Mouse (Mus musculus) midbrain, embryonic 16.5 days (tissue): ENCODE measurements at regions not wholly inside any gene's neighbourhood (a gene's known extent, or its start where the extent isn't known, plus 50 kb on each side); places are given as distances from the start of the nearest gene placed in this dataset.

Experiments
- ATAC-seq: fragments of 200-750 bp; cut with Nextera tagmentation; 2 replicates; pipeline ENCODE4 v1.8.0; 2017; ENCODE audit warnings: moderate TSS enrichment
- H3K27ac ChIP-seq: fragments of 300-500 bp; sonication (generic); 2 replicates; pipeline ENCODE4 v1.5.1; 2014; ENCODE audit warnings: mild to moderate bottlenecking, low read length, mixed read lengths
- H3K27me3 ChIP-seq: fragments of 300-500 bp; sonication (generic); 2 replicates; pipeline ENCODE4 v1.6.1; 2014; ENCODE audit warnings: low read depth, low read length, mixed read lengths; ENCODE audit not compliant: control insufficient read depth, insufficient read depth
- H3K36me3 ChIP-seq: fragments of 300-500 bp; sonication (generic); 2 replicates; pipeline ENCODE4 v1.6.1; 2014; ENCODE audit warnings: mild to moderate bottlenecking, low read length, moderate library complexity, mixed read lengths; ENCODE audit not compliant: control insufficient read depth, insufficient read depth
- H3K4me1 ChIP-seq: fragments of 300-500 bp; sonication (generic); 2 replicates; pipeline ENCODE4 v1.6.1; 2014; ENCODE audit warnings: mild to moderate bottlenecking, low read length, mixed read lengths; ENCODE audit not compliant: control insufficient read depth, insufficient read depth
- H3K4me2 ChIP-seq: fragments of 300-500 bp; sonication (generic); 2 replicates; pipeline ENCODE4 v1.6.1; 2014; ENCODE audit warnings: mild to moderate bottlenecking, low read length, mixed read lengths
- H3K4me3 ChIP-seq: fragments of 300-500 bp; sonication (generic); 2 replicates; pipeline ENCODE4 v1.5.1; 2014; ENCODE audit warnings: low read depth, mild to moderate bottlenecking, low read length, moderate library complexity, mixed read lengths
- H3K9ac ChIP-seq: fragments of 300-500 bp; sonication (generic); 2 replicates; pipeline ENCODE4 v1.6.1; 2014; ENCODE audit warnings: low read depth, low read length, mixed read lengths
- H3K9me3 ChIP-seq: fragments of 300-500 bp; sonication (generic); replicated peaks from 2 replicates; pipeline ENCODE4 v1.6.1; 2014; ENCODE audit warnings: mild to moderate bottlenecking, low read length, mixed read lengths; ENCODE audit not compliant: control insufficient read depth, poor library complexity, severe bottlenecking
- WGBS: fragments of 180-500 bp; shearing (Covaris S2); extraction: QIAGEN DNeasy Blood & Tissue Kit; methylation state at CpG from one replicate; pipeline ENCODE4 v1.1.7; 2014; 5-methylcytosine and 5-hydroxymethylcytosine counted together

- WGBS = 41% methylated on average over 4 of the region's 4 CpGs
- Histone ChIP-seq H3K4me3 (no peak overlapping the region), H3K36me3 (no peaks in the 10 kb centered on the region), H3K27me3 (no peaks in the 10 kb centered on the region), H3K4me1 (no peaks in the 10 kb centered on the region; the same call in 1 of the 2 replicates), H3K4me2 (no peak overlapping the region), H3K9ac (no peak overlapping the region), H3K27ac (no peak overlapping the region), H3K9me3 (no peaks in the 10 kb centered on the region)
- no peak for ATAC-seq
Measured at GRCm38 (mm10) chr5:139651041-139651440, 85.1 kb downstream of the Micall2 start.
